Mouse (Mus musculus) thymus, adult 2 months (tissue): ENCODE data around the gene Fgf2.

Experiments used
- CTCF ChIP-seq: fragments of 200-500 bp; IDR thresholded peaks from 2 replicates; pipeline ENCODE4 v1.5.1; 2012; ENCODE audit warnings: mild to moderate bottlenecking, control low read depth, low read length, moderate library complexity, borderline replicate concordance; ENCODE audit not compliant: control insufficient read depth, poor library complexity, insufficient read depth; ENCODE audit errors: extremely low read depth
- POLR2A ChIP-seq: fragments of 200-500 bp; IDR thresholded peaks from 2 replicates; pipeline ENCODE4 v1.6.1; 2012; ENCODE audit warnings: mild to moderate bottlenecking, low read length, control low read depth, moderate library complexity; ENCODE audit not compliant: control insufficient read depth, poor library complexity, insufficient read depth; ENCODE audit errors: extremely low read depth

GRCm38 (mm10) chr3:37420072-37420471 lies 71.9 kb downstream of the Fgf2 start, which contains the start of gene Nudt6:
- TF ChIP-seq CTCF (peak; percentile 60; the same call in 1 of the 2 replicates), POLR2A (0 out of 2 replicates have a peak, but pooled peaks have one; percentile 22)
